In genomic region chr8:101478554-101479314, GRCm38 (mm10) we compare ENCODE assay signal across 23 mouse cellular contexts.
DNase-seq lines count a peak whose midpoint lies in the region; ATAC-seq and TF ChIP-seq lines count a peak whose summit lies in the region.
"Had no signal": no experiment of that assay in that cellular context is flagged by ENCODE, and none has a peak within 500 bp of the region (broad histone marks: within the 10 kb centered on the region; RNA-seq: fewer than 3 reads in every experiment).

No protein-coding gene starts in this region.

- peak; percentile 20 for DNase-seq in liver, adult 2 months (ENCODE audit: extremely low read depth, low read depth, low spot score)
- peak; percentile 15 for DNase-seq in brain, adult 2 months (ENCODE audit: low read depth, low spot score)
- DNase-seq in midbrain, embryonic 14.5 days, result peak; percentile 51
- DNase-seq in retina, embryonic 14.5 days (ENCODE audit: low spot score), result peak; percentile 23
- no peak for DNase-seq in adrenal gland, postnatal 14 days
- no peak for DNase-seq in stomach, postnatal 0 days (ENCODE audit: low spot score)
- DNase-seq: adrenal gland, adult 8-10 months; cerebellum, adult 18-20 months; cerebellum, adult 9-11 months; cerebellum, postnatal 25 days; forebrain, postnatal 0 days; gastrocnemius, adult 2 months; gastrocnemius, postnatal 14 days; heart, adult 11 months had no signal

- H3K9me3 ChIP-seq in liver, embryonic 12.5 days (replicated peaks), result no peaks in the 10 kb centered on the region
- no peaks in the 10 kb centered on the region for H3K9me3 ChIP-seq in midbrain, embryonic 14.5 days (ENCODE audit: control insufficient read depth, low read length)
- no peaks in the 10 kb centered on the region for H3K9me3 ChIP-seq in stomach, postnatal 0 days (ENCODE audit: control insufficient read depth, low read length)
- H3K9me3 ChIP-seq in kidney, embryonic 14.5 days (ENCODE audit: control insufficient read depth, low read length), result no peaks in the 10 kb centered on the region
- H3K9me3 ChIP-seq: embryonic facial prominence, embryonic 12.5 days; embryonic facial prominence, embryonic 15.5 days; hindbrain, embryonic 13.5 days had no signal

- 39% methylated on average over 2 of the region's 2 CpGs for WGBS in liver, adult 2 months
- WGBS in liver, embryonic 12.5 days (ENCODE audit: insufficient replicate concordance), result 70% methylated on average over 2 of the region's 2 CpGs
- WGBS in midbrain, embryonic 14.5 days, result 51% methylated on average over 2 of the region's 2 CpGs
- WGBS in stomach, postnatal 0 days, result 73% methylated on average over 2 of the region's 2 CpGs
- 60% methylated on average over 2 of the region's 2 CpGs for WGBS in kidney, embryonic 14.5 days

- no peak for ATAC-seq in liver, embryonic 12.5 days
- ATAC-seq in midbrain, embryonic 14.5 days (ENCODE audit: low FRiP score, low TSS enrichment), result peak; percentile 63; the same call in 1 of the 2 replicates
- no peak for ATAC-seq in stomach, postnatal 0 days (ENCODE audit: low FRiP score, low TSS enrichment)
- ATAC-seq in kidney, embryonic 14.5 days (ENCODE audit: low FRiP score, low TSS enrichment), result no peak
- ATAC-seq: activated CD4-positive, CD25-positive, alpha-beta regulatory T cell, adult 4 months; forebrain, embryonic 14.5 days; forebrain, postnatal 0 days; hindbrain, embryonic 16.5 days had no signal

- H3K27ac ChIP-seq in liver, adult 2 months (replicated peaks; ENCODE audit: insufficient read depth, low read depth, low read length), result no peak overlapping the region
- no peak overlapping the region for H3K27ac ChIP-seq in liver, embryonic 12.5 days
- H3K27ac ChIP-seq in midbrain, embryonic 14.5 days (replicated peaks; ENCODE audit: low read depth, low read length), result no peak overlapping the region
- no peak overlapping the region for H3K27ac ChIP-seq in stomach, postnatal 0 days (replicated peaks)
- no peak overlapping the region for H3K27ac ChIP-seq in kidney, embryonic 14.5 days (ENCODE audit: low read depth, low read length)
- H3K27ac ChIP-seq: embryonic facial prominence, embryonic 12.5 days; embryonic facial prominence, embryonic 15.5 days; gastrocnemius, adult 2 months; hindbrain, embryonic 13.5 days had no signal

- no peak overlapping the region for H3K4me2 ChIP-seq in liver, embryonic 12.5 days
- no peak overlapping the region for H3K4me2 ChIP-seq in midbrain, embryonic 14.5 days (ENCODE audit: low read length)
- no peak overlapping the region for H3K4me2 ChIP-seq in stomach, postnatal 0 days (replicated peaks; ENCODE audit: low read depth)
- no peak overlapping the region for H3K4me2 ChIP-seq in kidney, embryonic 14.5 days (replicated peaks; ENCODE audit: low read depth, low read length)
- H3K4me2 ChIP-seq: embryonic facial prominence, embryonic 12.5 days; embryonic facial prominence, embryonic 15.5 days; heart, embryonic 11.5 days; hindbrain, embryonic 13.5 days had no signal

- no peak for TF ChIP-seq EP300 in stomach, postnatal 0 days (optimal IDR thresholded peaks at IDR 0.05)

- no peaks in the 10 kb centered on the region for H3K79me2 ChIP-seq in liver, adult 2 months (ENCODE audit: control insufficient read depth, insufficient read depth, low read length)

- no peaks in the 10 kb centered on the region for H3K4me1 ChIP-seq in liver, adult 2 months (ENCODE audit: control insufficient read depth, insufficient read depth, low read length)
- no peaks in the 10 kb centered on the region for H3K4me1 ChIP-seq in liver, embryonic 12.5 days
- H3K4me1 ChIP-seq in midbrain, embryonic 14.5 days (ENCODE audit: control insufficient read depth, insufficient read depth, low read length), result no peaks in the 10 kb centered on the region
- H3K4me1 ChIP-seq in stomach, postnatal 0 days (replicated peaks; ENCODE audit: control insufficient read depth, insufficient read depth), result no peaks in the 10 kb centered on the region
- H3K4me1 ChIP-seq in kidney, embryonic 14.5 days (ENCODE audit: control insufficient read depth, insufficient read depth, low read length), result no peaks in the 10 kb centered on the region
- H3K4me1 ChIP-seq: embryonic facial prominence, embryonic 12.5 days; embryonic facial prominence, embryonic 15.5 days; hindbrain, embryonic 13.5 days had no signal

- H3K27me3 ChIP-seq in liver, adult 2 months (ENCODE audit: control insufficient read depth, insufficient read depth, low read length), result no peaks in the 10 kb centered on the region
- no peaks in the 10 kb centered on the region for H3K27me3 ChIP-seq in liver, embryonic 12.5 days (replicated peaks)
- no peaks in the 10 kb centered on the region for H3K27me3 ChIP-seq in midbrain, embryonic 14.5 days (ENCODE audit: control insufficient read depth, insufficient read depth, low read length)
- H3K27me3 ChIP-seq in stomach, postnatal 0 days (ENCODE audit: control insufficient read depth, insufficient read depth, low read length), result no peaks in the 10 kb centered on the region
- H3K27me3 ChIP-seq in kidney, embryonic 14.5 days (ENCODE audit: control insufficient read depth, insufficient read depth, low read length), result no peaks in the 10 kb centered on the region
- H3K27me3 ChIP-seq: embryonic facial prominence, embryonic 12.5 days; embryonic facial prominence, embryonic 15.5 days; hindbrain, embryonic 13.5 days had no signal

- no peak overlapping the region for H3K4me3 ChIP-seq in liver, adult 2 months (ENCODE audit: insufficient read depth, low read depth, low read length)
- no peak overlapping the region for H3K4me3 ChIP-seq in liver, embryonic 12.5 days
- no peak overlapping the region for H3K4me3 ChIP-seq in midbrain, embryonic 14.5 days (replicated peaks; ENCODE audit: low read depth, low read length)
- no peak overlapping the region for H3K4me3 ChIP-seq in stomach, postnatal 0 days (ENCODE audit: low read depth, low read length)
- H3K4me3 ChIP-seq in kidney, embryonic 14.5 days (ENCODE audit: low read length), result no peak overlapping the region
- H3K4me3 ChIP-seq: embryonic facial prominence, embryonic 12.5 days; embryonic facial prominence, embryonic 15.5 days; gastrocnemius, adult 2 months; hindbrain, embryonic 13.5 days had no signal

- TF ChIP-seq POLR2A in liver, adult 2 months (IDR thresholded peaks at IDR 0.05; ENCODE audit: extremely low read depth, insufficient read depth, low read length), result no peak

- TF ChIP-seq CTCF in liver, adult 2 months (IDR thresholded peaks at IDR 0.05; ENCODE audit: low read depth, low read length), result no peak
- no peak for TF ChIP-seq CTCF in stomach, postnatal 0 days (IDR thresholded peaks at IDR 0.05; ENCODE audit: low read depth)

- no peaks in the 10 kb centered on the region for H3K36me3 ChIP-seq in liver, adult 2 months (ENCODE audit: control insufficient read depth, insufficient read depth, low read length)
- H3K36me3 ChIP-seq in liver, embryonic 12.5 days, result no peaks in the 10 kb centered on the region
- H3K36me3 ChIP-seq in midbrain, embryonic 14.5 days (ENCODE audit: control insufficient read depth, insufficient read depth, low read length), result no peaks in the 10 kb centered on the region
- H3K36me3 ChIP-seq in stomach, postnatal 0 days (ENCODE audit: control insufficient read depth, insufficient read depth, low read length), result no peaks in the 10 kb centered on the region
- H3K36me3 ChIP-seq in kidney, embryonic 14.5 days (ENCODE audit: control insufficient read depth, insufficient read depth, low read length), result no peaks in the 10 kb centered on the region
- H3K36me3 ChIP-seq: embryonic facial prominence, embryonic 12.5 days; embryonic facial prominence, embryonic 15.5 days; hindbrain, embryonic 13.5 days had no signal

- no peak overlapping the region for H3K9ac ChIP-seq in liver, adult 2 months (ENCODE audit: low read depth, low read length)
- H3K9ac ChIP-seq in liver, embryonic 12.5 days, result no peak overlapping the region
- H3K9ac ChIP-seq in midbrain, embryonic 14.5 days (replicated peaks; ENCODE audit: low read length), result no peak overlapping the region
- no peak overlapping the region for H3K9ac ChIP-seq in stomach, postnatal 0 days (ENCODE audit: low read length)
- H3K9ac ChIP-seq in kidney, embryonic 14.5 days (ENCODE audit: low read depth, low read length), result no peak overlapping the region
- H3K9ac ChIP-seq: embryonic facial prominence, embryonic 12.5 days; embryonic facial prominence, embryonic 15.5 days; forebrain, postnatal 0 days; hindbrain, embryonic 13.5 days had no signal

Comparison
In these comparisons a context has a peak if more than half of its experiments do, and no peak if none do; other contexts are left out.
1. DNase-seq: peak in liver, adult 2 months (single experiment), brain, adult 2 months (single experiment), midbrain, embryonic 14.5 days (single experiment) and retina, embryonic 14.5 days (single experiment); none in adrenal gland, postnatal 14 days (single experiment) and stomach, postnatal 0 days (single experiment).